8 mouse cellular contexts compared by ENCODE assay signal in the genomic region with DNA sequence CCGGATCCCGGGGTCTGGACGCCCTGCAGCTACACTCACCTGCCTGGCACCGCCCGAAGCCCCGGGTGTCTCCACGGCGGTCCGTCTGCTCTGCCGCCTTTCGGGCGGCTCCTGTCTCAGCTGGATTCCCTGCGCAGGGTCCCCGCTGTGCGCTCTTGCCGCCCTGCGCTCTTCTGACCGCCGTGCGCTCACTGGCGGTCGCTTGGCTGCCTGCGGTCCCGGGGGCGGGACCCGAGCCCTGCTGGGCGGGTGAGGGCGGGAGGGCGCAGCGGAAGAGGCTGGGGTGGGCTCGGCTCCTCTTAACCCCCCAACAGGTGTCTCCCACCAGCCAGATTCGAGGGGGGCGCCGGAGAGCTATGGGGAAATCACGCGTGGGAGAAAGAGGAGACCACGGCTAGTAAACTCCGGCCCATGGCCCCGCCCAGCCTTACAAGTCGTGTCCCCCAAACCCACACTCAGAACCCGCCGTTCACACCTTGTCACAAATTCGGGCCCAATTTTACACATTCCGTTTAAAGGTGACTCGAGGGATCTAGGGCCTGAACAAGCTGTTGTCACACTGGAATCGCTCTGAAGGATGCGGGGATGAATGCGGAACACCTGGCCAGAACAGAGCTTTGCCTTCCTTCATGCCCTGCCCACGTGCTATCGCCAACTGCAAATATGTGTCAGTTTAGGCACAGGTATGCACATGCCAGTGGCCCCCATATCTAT. TPM values are rescaled to one million over a fixed set of nuclear protein-coding genes. Genes with fewer than 3 reads are reported as not detected.
A peak's percentile ranks its signal among the peaks of the same experiment; 100 is the strongest.
DNase-seq lines count a peak whose midpoint lies in the region; ATAC-seq and TF ChIP-seq lines count a peak whose summit lies in the region.

A gene (minus strand): TSS at position 91 of the 714 bp plus-strand sequence.

- H3K79me2 ChIP-seq in C2C12 (ENCODE audit: control insufficient read depth, insufficient read depth), result no peaks in the 10 kb centered on the region

- peak within 1 kb of the TSS; percentile 63 for H3K4me2 ChIP-seq in forebrain, embryonic 14.5 days (ENCODE audit: low read length)
- peak within 1 kb of the TSS; percentile 48 for H3K4me2 ChIP-seq in liver, embryonic 16.5 days (ENCODE audit: low read depth, low read length)

- H3K36me3 ChIP-seq in C2C12 (ENCODE audit: control insufficient read depth, insufficient read depth), result no peaks in the 10 kb centered on the region
- no peaks in the 10 kb centered on the region for H3K36me3 ChIP-seq in forebrain, embryonic 14.5 days (ENCODE audit: control insufficient read depth, insufficient read depth, low read length)
- H3K36me3 ChIP-seq in liver, embryonic 16.5 days (ENCODE audit: control insufficient read depth, insufficient read depth), result no peaks in the 10 kb centered on the region

- H3K27ac ChIP-seq in forebrain, embryonic 14.5 days (ENCODE audit: low read depth, low read length), result no peak within 1 kb of the TSS
- H3K27ac ChIP-seq in liver, embryonic 16.5 days (ENCODE audit: low read length), result no peak within 1 kb of the TSS

- ATAC-seq in forebrain, embryonic 14.5 days, result no peak
- ATAC-seq in liver, embryonic 16.5 days (ENCODE audit: low read depth), result 0 out of 2 replicates have a peak, but pooled peaks have one; percentile 24

- H3K4me3 ChIP-seq in C2C12 (ENCODE audit: insufficient read depth, poor library complexity, severe bottlenecking), result no peak within 1 kb of the TSS
- H3K4me3 ChIP-seq in forebrain, embryonic 14.5 days (ENCODE audit: low read depth, low read length), result peak within 1 kb of the TSS; percentile 31
- peak within 1 kb of the TSS; percentile 32 for H3K4me3 ChIP-seq in liver, embryonic 16.5 days (ENCODE audit: low read depth, low read length)

- TF ChIP-seq CTCF in C2C12 (IDR thresholded peaks at IDR 0.05; ENCODE audit: control insufficient read depth, insufficient read depth, insufficient read length), result no peak

- H3K9ac ChIP-seq in forebrain, embryonic 14.5 days (ENCODE audit: low read length), result peak within 1 kb of the TSS; percentile 21; the same call in 1 of the 2 replicates
- no peak within 1 kb of the TSS for H3K9ac ChIP-seq in liver, embryonic 16.5 days (ENCODE audit: low read depth, low read length)

- H3K27me3 ChIP-seq in C2C12 (ENCODE audit: control insufficient read depth, insufficient read depth, insufficient read length), result peaks cover 58% of the 10 kb centered on the region
- H3K27me3 ChIP-seq in forebrain, embryonic 14.5 days (replicated peaks; ENCODE audit: control insufficient read depth, insufficient read depth, low read length), result peaks cover 49% of the 10 kb centered on the region
- peaks cover 68% of the 10 kb centered on the region for H3K27me3 ChIP-seq in liver, embryonic 16.5 days (ENCODE audit: control insufficient read depth, insufficient read depth, low read depth, low read length)

- peak; percentile 21 to 25 for DNase-seq in adrenal gland, postnatal 36 days
- no peak for DNase-seq in adrenal gland, postnatal 4 days (ENCODE audit: low spot score in 2 of 2)
- peak; percentile 33 for DNase-seq in forebrain, embryonic 14.5 days (ENCODE audit: low spot score)
- DNase-seq in testis, postnatal 10 days (ENCODE audit: low spot score), result peak; percentile 52
- no peak for DNase-seq in cerebellum, postnatal 10 days
- no peak for DNase-seq in frontal cortex, postnatal 10 days (ENCODE audit: low spot score in 2 of 2)

- peaks cover 13% of the 10 kb centered on the region; the same call in 1 of the 2 replicates for H3K4me1 ChIP-seq in forebrain, embryonic 14.5 days (ENCODE audit: control insufficient read depth, insufficient read depth, low read length)
- no peaks in the 10 kb centered on the region; the same call in 1 of the 2 replicates for H3K4me1 ChIP-seq in liver, embryonic 16.5 days (ENCODE audit: control insufficient read depth, low read depth, low read length)

- H3K79me3 ChIP-seq in C2C12 (ENCODE audit: low read depth), result no peaks in the 10 kb centered on the region

- 2% methylated on average over 50 of the region's 50 CpGs for WGBS in forebrain, embryonic 14.5 days
- 1% methylated on average over 50 of the region's 50 CpGs for WGBS in liver, embryonic 16.5 days (ENCODE audit: insufficient replicate concordance)

- H3ac ChIP-seq in C2C12 (ENCODE audit: control insufficient read depth, insufficient read length, low read depth), result peak within 1 kb of the TSS; percentile 54

- no peaks in the 10 kb centered on the region for H3K9me3 ChIP-seq in forebrain, embryonic 14.5 days (replicated peaks; ENCODE audit: control insufficient read depth, low read length)
- no peaks in the 10 kb centered on the region for H3K9me3 ChIP-seq in liver, embryonic 16.5 days (replicated peaks; ENCODE audit: control insufficient read depth, low read length)

TF ChIP-seq in C2C12, 6 proteins besides CTCF, POLR2A, EP300 and RAD21:
- TF ChIP-seq MAX (IDR thresholded peaks at IDR 0.05) (no peak), FOSL1 (IDR thresholded peaks at IDR 0.05; ENCODE audit: insufficient read depth, low read length, poor library complexity, severe bottlenecking) (no peak), CEBPB (IDR thresholded peaks at IDR 0.05; ENCODE audit: low read depth) (no peak), MYOD1 (IDR thresholded peaks at IDR 0.05; ENCODE audit: control insufficient read depth, insufficient read length, low read depth) (no peak), USF1 (IDR thresholded peaks at IDR 0.05; ENCODE audit: low read depth) (no peak), MYOG (IDR thresholded peaks at IDR 0.05; ENCODE audit: control insufficient read depth, extremely low read depth, insufficient read length) (no peak)

RNA-seq across cellular contexts. Expression of the gene that starts here (rescaled TPM):
- total RNA-seq in adrenal gland, postnatal 36 days (2021), result not detected
- total RNA-seq in adrenal gland, postnatal 4 days (2021), result not detected
- polyA plus RNA-seq in C2C12 (2012; fragmentation: generic; extraction: Trizol), result not detected
- 0.12 and 0.15 TPM in 2 replicates for polyA plus RNA-seq in forebrain, embryonic 14.5 days (2014; fragmentation: Nextera tagmentation; extraction: Ambion mirVana)
- not detected in 2 replicates for polyA plus RNA-seq in liver, embryonic 16.5 days (2015; fragmentation: Nextera tagmentation; extraction: Ambion mirVana)

Comparison
In these comparisons a context has a peak if more than half of its experiments do, and no peak if none do; other contexts are left out.
1. Peak in DNase-seq in adrenal gland, postnatal 36 days; RNA of the gene not detected or under 1 TPM.
2. Peak in DNase-seq, H3K4me3 ChIP-seq, H3K9ac ChIP-seq and H3K4me2 ChIP-seq in forebrain, embryonic 14.5 days; RNA of the gene not detected or under 1 TPM.
3. Peak in ATAC-seq, H3K4me3 ChIP-seq and H3K4me2 ChIP-seq in liver, embryonic 16.5 days; RNA of the gene not detected or under 1 TPM.